In the genomic region with DNA sequence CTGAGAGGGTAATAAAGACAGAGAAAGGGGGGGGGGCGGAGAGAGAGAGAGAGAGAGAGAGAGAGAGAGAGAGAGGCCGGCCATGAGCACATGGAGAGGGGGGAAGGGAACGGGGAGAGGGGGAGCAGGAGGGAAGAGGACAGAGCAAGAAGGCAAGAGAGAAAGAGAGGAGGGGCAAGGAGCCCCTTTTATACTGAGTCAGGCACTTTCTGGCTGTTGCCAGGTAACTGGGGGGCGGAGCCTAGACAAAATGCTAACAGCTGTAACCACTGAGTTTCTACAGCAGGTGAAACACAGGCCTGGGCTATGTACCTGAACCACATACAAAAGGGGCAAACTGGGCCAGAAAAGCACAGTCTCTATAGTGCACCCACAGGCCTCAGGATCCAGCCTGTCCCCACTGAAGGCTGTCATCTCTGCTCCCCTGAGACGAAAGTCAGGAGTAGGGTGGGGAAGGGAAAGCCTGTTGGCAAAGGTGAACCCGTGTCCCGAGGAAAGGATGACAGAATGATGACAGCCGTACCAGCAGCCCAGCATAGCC, we compare ENCODE assay signal across 12 mouse cellular contexts. TPM values are rescaled to one million over a fixed set of nuclear protein-coding genes. Genes with fewer than 3 reads are reported as not detected.
DNase-seq lines count a peak whose midpoint lies in the region; ATAC-seq lines count a peak whose summit lies in the region.
"Had no signal": no experiment of that assay in that cellular context is flagged by ENCODE, and none has a peak within 500 bp of the region (broad histone marks: within the 10 kb centered on the region; RNA-seq: fewer than 3 reads in every experiment).

No protein-coding gene starts in this region.

- H3K9me3 ChIP-seq in heart, embryonic 15.5 days (replicated peaks): no peaks in the 10 kb centered on the region
- no peaks in the 10 kb centered on the region for H3K9me3 ChIP-seq in heart, embryonic 11.5 days (replicated peaks; ENCODE audit: control insufficient read depth, low read length)

- no peak overlapping the region for H3K9ac ChIP-seq in heart, embryonic 15.5 days
- H3K9ac ChIP-seq in heart, embryonic 11.5 days (ENCODE audit: low read depth, low read length): no peak overlapping the region
- H3K9ac ChIP-seq: liver, embryonic 14.5 days had no signal

- 0 out of 2 replicates have a peak, but pooled peaks have one; percentile 31 for ATAC-seq in heart, embryonic 15.5 days (replicated peaks; ENCODE audit: insufficient number of reproducible peaks, insufficient read depth, low FRiP score, low read depth)
- ATAC-seq in heart, embryonic 11.5 days (replicated peaks; ENCODE audit: insufficient number of reproducible peaks, low FRiP score, low TSS enrichment): no peak

- H3K36me3 ChIP-seq in heart, embryonic 15.5 days: no peaks in the 10 kb centered on the region
- no peaks in the 10 kb centered on the region for H3K36me3 ChIP-seq in heart, embryonic 11.5 days (ENCODE audit: control insufficient read depth, insufficient read depth, low read length)

- no peaks in the 10 kb centered on the region for H3K27me3 ChIP-seq in heart, embryonic 15.5 days
- no peaks in the 10 kb centered on the region for H3K27me3 ChIP-seq in heart, embryonic 11.5 days (ENCODE audit: control insufficient read depth, insufficient read depth, low read length)

- no peak overlapping the region for H3K27ac ChIP-seq in heart, embryonic 15.5 days
- no peak overlapping the region for H3K27ac ChIP-seq in heart, embryonic 11.5 days (ENCODE audit: low read depth, low read length)
- H3K27ac ChIP-seq: liver, embryonic 14.5 days had no signal

- no peak overlapping the region for H3K4me2 ChIP-seq in heart, embryonic 15.5 days
- H3K4me2 ChIP-seq in heart, embryonic 11.5 days: no peak overlapping the region

- intact Hi-C loops in heart, postnatal 10 days (cut with DNase I): no loop called here

- peaks cover 5% of the 10 kb centered on the region for H3K4me1 ChIP-seq in heart, embryonic 15.5 days (replicated peaks)
- H3K4me1 ChIP-seq in heart, embryonic 11.5 days (ENCODE audit: control insufficient read depth, insufficient read depth, low read length): peaks cover 3% of the 10 kb centered on the region; the same call in 1 of the 2 replicates

- no peak for DNase-seq in heart, postnatal 10 days
- peak; percentile 41 for DNase-seq in thymus, postnatal 4 days
- DNase-seq in thymus, postnatal 36 days: no peak
- peak; percentile 61 for DNase-seq in kidney, postnatal 25 days
- no peak for DNase-seq in MN1 (ENCODE audit: low spot score)
- no peak for DNase-seq in urinary bladder, postnatal 14 days (ENCODE audit: low spot score)
- DNase-seq: gastrocnemius, postnatal 10 days; layer of hippocampus, adult 9-11 months had no signal

- no peak overlapping the region for H3K4me3 ChIP-seq in heart, embryonic 15.5 days
- no peak overlapping the region for H3K4me3 ChIP-seq in heart, embryonic 11.5 days (ENCODE audit: low read depth, low read length)

- WGBS in heart, embryonic 15.5 days: 58% methylated on average over 6 of the region's 8 CpGs
- 64% methylated on average over 7 of the region's 8 CpGs for WGBS in heart, embryonic 11.5 days (ENCODE audit: insufficient replicate concordance)

RNA-seq across cellular contexts. Expression of a gene that starts 45.3 kb away (rescaled TPM):
- polyA plus RNA-seq in heart, embryonic 15.5 days (2015; fragmentation: Nextera tagmentation; extraction: Ambion mirVana): 1.3 and 1.6 TPM in 2 replicates
- total RNA-seq in heart, postnatal 10 days (2021): 1 to 10 TPM; 5.3 to 7.5 TPM
- 0.17 and 0.55 TPM in 2 replicates for polyA plus RNA-seq in heart, embryonic 11.5 days (2014; fragmentation: Nextera tagmentation; extraction: Ambion mirVana)
- total RNA-seq: megakaryocyte, adult 5-6 weeks had no signal

RNA-seq across cellular contexts. Expression of a gene that starts 53.2 kb away (rescaled TPM):
- 37.7 and 40.1 TPM in 2 replicates for polyA plus RNA-seq in heart, embryonic 15.5 days (2015; fragmentation: Nextera tagmentation; extraction: Ambion mirVana)
- 10 to 100 TPM; 15.6 to 20.2 TPM for total RNA-seq in heart, postnatal 10 days (2021)
- polyA plus RNA-seq in heart, embryonic 11.5 days (2014; fragmentation: Nextera tagmentation; extraction: Ambion mirVana): 29.9 and 34.4 TPM in 2 replicates

Comparison
In these comparisons a context has a peak if more than half of its experiments do, and no peak if none do; other contexts are left out.
1. DNase-seq: peak in thymus, postnatal 4 days (single experiment) and kidney, postnatal 25 days (2 of 2); none in heart, postnatal 10 days (0 of 2), thymus, postnatal 36 days (0 of 2), MN1 (single experiment) and urinary bladder, postnatal 14 days (single experiment).